Mouse (Mus musculus) heart, embryonic 13.5 days (tissue): ENCODE measurements at regions not wholly inside any gene's neighbourhood (a gene's known extent, or its start where the extent isn't known, plus 50 kb on each side); places are given as distances from the start of the nearest gene placed in this dataset.

Source experiments
- ATAC-seq: fragments of 200-750 bp; cut with Nextera tagmentation; 2 replicates; pipeline ENCODE4 v1.8.0; 2017; ENCODE audit warnings: moderate TSS enrichment; ENCODE audit not compliant: insufficient number of reproducible peaks, low FRiP score, low TSS enrichment; ENCODE audit errors: extremely low read depth
- H3K27ac ChIP-seq: fragments of 300-500 bp; sonication (generic); replicated peaks from 2 replicates; pipeline ENCODE4 v1.5.1; 2015; ENCODE audit warnings: moderate library complexity, mild to moderate bottlenecking, inconsistent platforms
- H3K27me3 ChIP-seq: fragments of 300-500 bp; sonication (generic); replicated peaks from 2 replicates; pipeline ENCODE4 v1.6.1; 2015; ENCODE audit warnings: mild to moderate bottlenecking, inconsistent platforms
- H3K36me3 ChIP-seq: fragments of 300-500 bp; sonication (generic); 2 replicates; pipeline ENCODE4 v1.6.1; 2015; ENCODE audit warnings: mild to moderate bottlenecking, inconsistent platforms
- H3K4me1 ChIP-seq: fragments of 300-500 bp; sonication (generic); 2 replicates; pipeline ENCODE4 v1.6.1; 2015; ENCODE audit warnings: inconsistent platforms
- H3K4me2 ChIP-seq: fragments of 300-500 bp; sonication (generic); 2 replicates; pipeline ENCODE4 v1.6.1; 2015; ENCODE audit warnings: inconsistent platforms, mild to moderate bottlenecking, moderate library complexity
- H3K4me3 ChIP-seq: fragments of 300-500 bp; sonication (generic); 2 replicates; pipeline ENCODE4 v1.5.1; 2015; ENCODE audit warnings: moderate library complexity, mild to moderate bottlenecking, inconsistent platforms
- H3K9ac ChIP-seq: fragments of 300-500 bp; sonication (generic); 2 replicates; pipeline ENCODE4 v1.6.1; 2015; ENCODE audit warnings: inconsistent platforms, mild to moderate bottlenecking, moderate library complexity
- H3K9me3 ChIP-seq: fragments of 300-500 bp; sonication (generic); 2 replicates; pipeline ENCODE4 v1.6.1; 2016; ENCODE audit warnings: inconsistent platforms
- WGBS: fragments of 180-500 bp; shearing (Covaris S2); methylation state at CpG from one replicate; pipeline ENCODE4 v1.1.7; 2015; ENCODE audit warnings: mixed read lengths; 5-methylcytosine and 5-hydroxymethylcytosine counted together

DNA sequence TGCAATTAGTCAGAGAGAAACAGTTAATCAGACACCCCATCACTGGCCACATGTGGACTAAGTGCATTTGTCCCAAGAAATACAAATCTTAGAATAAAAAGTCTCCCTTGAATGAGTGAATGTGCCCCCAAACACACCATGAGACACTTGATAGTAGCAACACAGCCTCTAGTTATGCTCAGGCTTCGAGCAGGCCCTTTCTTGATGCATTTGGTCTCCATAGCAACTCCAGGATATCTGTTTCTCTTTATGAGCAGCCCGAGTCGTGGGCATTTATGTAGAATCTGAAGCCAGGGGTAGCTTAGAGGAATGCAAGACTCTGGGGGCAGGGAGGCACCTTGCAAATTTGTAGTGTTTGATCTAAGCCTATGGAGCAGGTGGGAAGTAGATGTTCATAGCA lies 580.6 kb upstream of the Fam19a5 start:
- Histone ChIP-seq H3K9ac (no peak overlapping the region), H3K4me1 (no peaks in the 10 kb centered on the region), H3K27ac (no peak overlapping the region), H3K27me3 (no peaks in the 10 kb centered on the region), H3K9me3 (0 out of 2 replicates have a peak, but pooled peaks cover 3% of the 10 kb centered on the region), H3K4me2 (no peak overlapping the region), H3K36me3 (no peaks in the 10 kb centered on the region), H3K4me3 (no peak overlapping the region)
- no peak for ATAC-seq
- WGBS: 65% methylated on average over 3 of the region's 3 CpGs

DNA sequence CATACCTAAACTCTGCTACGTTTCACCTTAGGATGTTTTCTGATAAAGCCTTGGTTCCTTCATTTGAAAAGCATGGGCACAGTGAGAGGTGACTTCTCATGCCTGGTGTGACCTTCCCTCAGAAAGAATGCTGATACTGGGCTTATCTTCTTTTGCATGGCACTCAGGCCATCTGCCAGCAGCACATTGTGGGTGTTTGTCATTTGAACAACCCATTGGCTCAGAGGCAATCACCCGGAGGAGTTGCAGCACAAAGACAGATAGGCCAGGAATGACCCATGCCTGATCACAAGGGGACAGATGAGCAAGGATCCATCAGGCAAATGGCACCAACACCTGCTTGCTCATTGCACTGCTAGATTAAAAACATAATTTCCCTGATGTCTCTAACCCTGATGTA lies 572.7 kb upstream of the Fam19a5 start:
- Histone ChIP-seq H3K4me3 (no peak overlapping the region), H3K4me1 (no peaks in the 10 kb centered on the region), H3K9ac (no peak overlapping the region), H3K4me2 (no peak overlapping the region), H3K27me3 (no peaks in the 10 kb centered on the region), H3K9me3 (0 out of 2 replicates have a peak, but pooled peaks cover 6% of the 10 kb centered on the region), H3K27ac (no peak overlapping the region), H3K36me3 (no peaks in the 10 kb centered on the region)
- WGBS: 53% methylated on average over 2 of the region's 2 CpGs
- no peak for ATAC-seq

DNA sequence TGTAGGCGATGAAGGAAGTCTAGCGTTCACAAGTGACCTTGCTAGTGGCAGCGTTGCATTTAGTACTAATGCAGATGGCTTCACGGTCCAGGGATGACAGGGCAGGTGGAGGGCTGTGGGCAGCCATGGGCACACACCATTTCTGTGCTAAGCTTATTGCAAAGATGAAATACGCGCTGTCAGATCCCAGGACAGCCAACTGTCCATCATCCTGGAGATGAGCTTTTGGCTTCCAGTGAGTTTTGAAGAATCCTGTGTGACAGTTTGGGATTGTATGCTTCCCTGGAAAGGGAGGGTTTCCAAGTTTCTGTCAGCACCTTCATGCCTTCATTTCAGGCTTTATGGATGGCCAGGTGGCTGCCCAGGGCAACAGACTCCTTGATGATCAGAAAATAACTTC lies 547.9 kb upstream of the Fam19a5 start:
- Histone ChIP-seq H3K27ac (no peak overlapping the region), H3K4me2 (no peak overlapping the region), H3K36me3 (no peaks in the 10 kb centered on the region), H3K4me1 (no peaks in the 10 kb centered on the region), H3K9ac (no peak overlapping the region), H3K4me3 (no peak overlapping the region), H3K27me3 (no peaks in the 10 kb centered on the region), H3K9me3 (peaks cover 3% of the 10 kb centered on the region; the same call in 1 of the 2 replicates)
- WGBS: 80% methylated on average over 6 of the region's 6 CpGs
- no peak for ATAC-seq

DNA sequence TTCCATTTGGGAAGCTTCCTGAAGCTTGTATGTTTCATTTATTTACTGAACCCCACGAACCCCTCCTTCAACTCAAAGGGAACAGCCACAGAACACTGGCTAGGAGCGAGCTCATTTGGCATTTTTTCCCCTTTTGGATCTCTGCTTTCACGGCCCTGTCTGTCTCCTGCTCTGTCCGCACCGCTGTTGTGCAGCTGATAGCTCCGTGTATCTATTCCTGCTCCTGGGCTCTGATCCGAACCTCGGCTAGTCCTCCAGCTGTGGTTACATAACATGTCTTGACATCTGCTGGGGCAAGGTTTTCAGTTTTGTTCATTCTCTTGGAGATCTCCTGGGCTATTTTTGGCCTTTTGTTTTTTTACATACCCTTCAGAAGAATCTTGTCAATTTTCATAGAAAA lies 525.1 kb upstream of the Fam19a5 start:
- H3K9ac ChIP-seq: no peak overlapping the region
- no peak for ATAC-seq
- H3K27me3 ChIP-seq: no peaks in the 10 kb centered on the region
- no peak overlapping the region for H3K4me2 ChIP-seq
- H3K27ac ChIP-seq: no peak overlapping the region
- no peaks in the 10 kb centered on the region for H3K9me3 ChIP-seq
- H3K4me1 ChIP-seq: no peaks in the 10 kb centered on the region
- H3K36me3 ChIP-seq: no peaks in the 10 kb centered on the region
- no peak overlapping the region for H3K4me3 ChIP-seq
- WGBS: 39% methylated on average over 8 of the region's 8 CpGs

DNA sequence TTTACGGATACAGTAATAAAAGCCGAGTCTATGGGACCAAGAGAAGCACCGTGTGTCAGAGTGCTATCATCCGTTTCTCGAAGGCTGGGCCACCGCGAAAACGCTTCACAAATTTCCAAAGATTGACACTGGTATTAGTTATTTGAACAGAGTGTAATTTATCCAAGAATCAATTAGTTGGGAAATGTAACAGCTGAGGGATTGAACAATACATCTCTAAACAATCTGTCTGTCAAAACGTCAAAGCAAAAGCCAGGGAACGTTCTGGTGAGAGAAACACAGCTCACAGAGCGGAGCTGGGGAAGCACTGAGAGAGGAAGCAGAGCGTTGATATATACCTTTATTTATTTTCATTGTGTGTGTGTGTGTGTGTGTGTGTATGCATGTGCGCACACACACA lies 498.1 kb upstream of the Fam19a5 start:
- Histone ChIP-seq H3K4me1 (no peaks in the 10 kb centered on the region), H3K36me3 (no peaks in the 10 kb centered on the region), H3K27me3 (no peaks in the 10 kb centered on the region), H3K27ac (no peak overlapping the region), H3K4me3 (no peak overlapping the region), H3K4me2 (no peak overlapping the region), H3K9ac (no peak overlapping the region), H3K9me3 (no peaks in the 10 kb centered on the region)
- 81% methylated on average over 13 of the region's 13 CpGs for WGBS
- no peak for ATAC-seq

DNA sequence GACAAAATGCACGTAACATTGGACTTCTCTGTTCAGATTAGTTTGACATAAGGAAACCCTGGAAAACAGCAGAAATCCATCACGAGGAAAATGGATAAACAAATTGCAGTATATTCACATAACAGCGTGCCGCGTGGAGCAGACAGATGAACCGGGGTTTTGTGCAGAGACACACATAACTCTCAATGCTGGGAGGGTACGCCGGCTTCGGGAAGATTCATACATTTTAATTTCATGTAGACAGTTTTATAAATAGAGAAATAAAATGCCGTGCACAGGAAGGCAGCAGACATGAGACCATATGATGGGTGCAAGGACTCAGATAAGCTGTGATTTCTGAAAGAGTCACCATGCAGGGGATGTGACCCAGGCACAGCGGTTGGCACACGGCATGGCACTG lies 489.9 kb upstream of the Fam19a5 start:
- Histone ChIP-seq H3K36me3 (no peaks in the 10 kb centered on the region), H3K9me3 (no peaks in the 10 kb centered on the region), H3K9ac (no peak overlapping the region), H3K27ac (no peak overlapping the region), H3K4me3 (no peak overlapping the region), H3K27me3 (no peaks in the 10 kb centered on the region), H3K4me1 (no peaks in the 10 kb centered on the region), H3K4me2 (no peak overlapping the region)
- WGBS: 86% methylated on average over 12 of the region's 12 CpGs
- ATAC-seq: no peak

DNA sequence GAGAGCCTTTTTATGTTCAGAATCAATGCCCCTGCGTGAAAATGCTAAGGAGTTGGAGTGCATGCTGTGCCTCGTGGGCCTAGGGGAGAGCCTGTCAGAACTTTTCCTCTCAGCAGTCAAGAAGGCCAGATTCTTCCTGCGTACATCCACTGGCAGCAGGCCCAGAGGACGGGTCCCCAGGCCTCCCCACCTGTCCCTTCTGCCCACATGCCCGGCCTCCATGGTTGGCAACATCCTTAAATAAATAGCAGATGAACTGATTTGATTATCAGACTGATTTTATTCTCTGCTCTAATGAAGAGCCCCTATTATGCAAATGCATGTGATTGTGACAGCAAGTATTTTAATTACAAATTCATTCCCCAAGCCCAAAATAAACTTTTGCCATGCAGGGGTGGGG lies 479.2 kb upstream of the Fam19a5 start:
- H3K4me2 ChIP-seq: no peak overlapping the region
- H3K4me1 ChIP-seq: no peaks in the 10 kb centered on the region
- H3K27me3 ChIP-seq: no peaks in the 10 kb centered on the region
- no peak for ATAC-seq
- no peaks in the 10 kb centered on the region for H3K9me3 ChIP-seq
- H3K4me3 ChIP-seq: no peak overlapping the region
- H3K9ac ChIP-seq: no peak overlapping the region
- no peaks in the 10 kb centered on the region for H3K36me3 ChIP-seq
- no peak overlapping the region for H3K27ac ChIP-seq
- 56% methylated on average over 5 of the region's 5 CpGs for WGBS

DNA sequence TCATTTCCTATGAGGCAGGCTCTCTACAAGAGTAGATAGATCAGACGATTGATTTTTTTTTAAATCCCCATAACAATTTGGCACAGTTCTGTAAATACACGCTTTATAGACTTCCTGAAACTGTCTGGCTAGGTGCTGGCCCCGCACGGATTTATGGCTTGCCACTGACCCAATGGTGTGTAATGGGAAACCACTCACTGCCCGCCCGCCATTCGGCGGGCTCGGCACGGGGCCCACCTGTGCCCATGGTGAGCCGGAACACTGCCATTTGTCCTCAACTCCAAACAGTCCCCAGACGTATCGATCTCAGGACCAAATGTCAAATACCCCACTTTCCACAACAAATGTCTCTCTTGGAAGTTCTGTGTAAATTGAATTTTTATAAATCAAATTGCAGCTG lies 475.8 kb upstream of the Fam19a5 start:
- ATAC-seq: no peak
- WGBS: 84% methylated on average over 13 of the region's 13 CpGs
- Histone ChIP-seq H3K4me2 (no peak overlapping the region), H3K36me3 (no peaks in the 10 kb centered on the region), H3K4me1 (no peaks in the 10 kb centered on the region), H3K9me3 (no peaks in the 10 kb centered on the region), H3K27ac (no peak overlapping the region), H3K4me3 (no peak overlapping the region), H3K9ac (no peak overlapping the region), H3K27me3 (no peaks in the 10 kb centered on the region)

DNA sequence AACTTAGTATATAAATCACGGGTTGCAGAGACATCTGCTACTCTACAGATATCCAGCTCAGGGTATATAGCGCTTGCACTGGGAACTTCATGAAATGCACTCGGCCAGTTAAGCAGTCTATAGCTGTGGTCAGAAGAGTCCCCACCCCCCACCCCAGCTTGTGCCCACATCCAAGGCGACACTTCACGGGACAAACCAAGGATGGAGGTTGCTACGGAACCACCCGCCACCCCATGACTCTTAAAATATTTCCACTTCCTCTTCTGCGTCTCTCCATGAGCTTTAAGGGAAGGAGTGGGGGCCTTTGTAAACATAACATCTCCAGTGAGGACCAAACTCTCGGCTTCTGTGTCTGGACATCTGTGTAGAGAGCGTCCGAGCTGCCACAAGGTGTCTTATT lies 469.5 kb upstream of the Fam19a5 start:
- Histone ChIP-seq H3K36me3 (no peaks in the 10 kb centered on the region), H3K4me1 (no peaks in the 10 kb centered on the region), H3K4me3 (no peak overlapping the region), H3K9me3 (no peaks in the 10 kb centered on the region), H3K27me3 (no peaks in the 10 kb centered on the region), H3K4me2 (no peak overlapping the region), H3K27ac (no peak overlapping the region), H3K9ac (no peak overlapping the region)
- no peak for ATAC-seq
- WGBS: 70% methylated on average over 11 of the region's 11 CpGs

DNA sequence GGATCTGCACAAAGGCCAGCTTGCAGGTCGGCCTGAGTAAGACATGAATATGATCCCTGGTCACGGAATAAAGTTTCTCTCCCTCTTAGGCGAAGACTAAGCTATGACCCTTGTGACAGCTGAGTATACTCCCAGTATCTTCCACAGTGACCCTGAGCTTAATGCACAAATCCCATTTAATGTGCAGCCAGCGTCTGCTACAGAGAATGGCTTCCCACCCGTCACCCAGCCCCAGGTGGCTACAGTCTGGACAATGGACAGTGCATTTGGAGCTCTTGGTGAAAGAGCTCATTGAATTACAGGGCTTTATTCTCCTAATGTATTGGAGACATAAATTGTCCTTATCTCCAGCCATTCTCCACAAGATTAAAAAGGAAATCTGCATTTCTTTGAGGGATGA lies 454.3 kb upstream of the Fam19a5 start:
- Histone ChIP-seq H3K4me3 (no peak overlapping the region), H3K27me3 (0 out of 2 replicates have a peak, but pooled peaks cover 4% of the 10 kb centered on the region), H3K36me3 (no peaks in the 10 kb centered on the region), H3K27ac (no peak overlapping the region), H3K9me3 (no peaks in the 10 kb centered on the region), H3K4me1 (no peaks in the 10 kb centered on the region), H3K4me2 (no peak overlapping the region), H3K9ac (no peak overlapping the region)
- ATAC-seq: no peak
- WGBS: 73% methylated on average over 5 of the region's 5 CpGs

DNA sequence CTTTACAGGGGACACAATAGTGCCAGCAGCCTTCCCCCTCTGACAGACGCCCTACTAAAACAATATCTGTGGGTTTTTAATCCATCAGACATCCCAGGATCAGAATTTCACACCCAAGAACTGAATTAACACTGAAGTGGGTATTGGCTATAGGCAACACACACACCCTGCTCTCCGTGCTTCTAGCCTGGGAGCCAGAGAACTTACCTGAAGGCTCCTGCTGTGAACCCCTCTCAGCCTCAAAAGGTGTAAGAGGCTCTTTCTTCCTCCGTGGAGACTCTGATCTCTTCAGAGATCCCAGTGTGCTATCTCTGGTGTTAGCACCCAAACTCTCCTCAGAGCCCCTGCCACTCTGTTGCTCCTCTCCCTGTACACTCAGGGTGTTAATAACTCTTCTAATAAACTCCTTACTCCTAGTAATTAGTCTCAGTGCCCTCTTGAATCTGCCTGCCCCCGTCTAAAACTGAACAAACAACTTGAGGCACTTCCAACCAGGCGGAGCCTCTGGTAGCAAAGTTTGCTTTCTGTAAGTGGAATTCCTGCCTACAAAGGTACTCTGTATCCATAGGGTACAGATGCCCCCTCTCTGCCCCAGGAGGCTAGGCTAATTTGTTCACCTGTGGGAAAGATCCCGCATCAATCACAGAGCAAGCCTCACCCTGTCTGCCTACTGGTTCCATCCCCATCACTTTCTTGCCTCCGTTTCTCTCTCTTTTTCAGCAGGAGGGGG lies 452.9 kb upstream of the Fam19a5 start:
- Histone ChIP-seq H3K4me3 (no peak overlapping the region), H3K9me3 (no peaks in the 10 kb centered on the region), H3K4me2 (no peak overlapping the region), H3K9ac (no peak overlapping the region), H3K36me3 (no peaks in the 10 kb centered on the region), H3K4me1 (no peaks in the 10 kb centered on the region), H3K27ac (no peak overlapping the region), H3K27me3 (0 out of 2 replicates have a peak, but pooled peaks cover 4% of the 10 kb centered on the region)
- no peak for ATAC-seq
- WGBS: 48% methylated on average over 7 of the region's 7 CpGs

DNA sequence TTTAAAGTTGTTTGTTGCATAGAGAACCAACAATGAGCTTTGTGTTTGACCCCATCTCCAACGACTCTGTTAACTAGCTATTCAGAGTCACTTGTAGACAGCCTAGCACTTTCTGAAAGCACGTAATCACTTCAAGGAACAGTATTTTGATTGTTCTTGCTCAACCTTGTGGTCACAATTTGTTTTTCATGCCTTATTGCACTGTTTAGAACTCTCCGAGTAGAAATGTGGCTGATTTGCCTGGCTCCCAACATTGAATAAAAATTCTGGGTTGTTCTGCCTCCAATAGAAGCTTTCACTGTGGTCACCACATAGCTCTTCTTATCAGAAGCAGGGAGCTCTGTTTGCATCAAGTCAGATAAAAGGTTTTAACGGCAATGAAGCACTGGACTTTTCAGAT lies 446.9 kb upstream of the Fam19a5 start:
- Histone ChIP-seq H3K27ac (no peak overlapping the region), H3K9me3 (no peaks in the 10 kb centered on the region), H3K36me3 (no peaks in the 10 kb centered on the region), H3K27me3 (no peaks in the 10 kb centered on the region), H3K4me2 (no peak overlapping the region), H3K4me3 (no peak overlapping the region), H3K9ac (no peak overlapping the region), H3K4me1 (no peaks in the 10 kb centered on the region)
- WGBS: 63% methylated on average over 4 of the region's 4 CpGs
- no peak for ATAC-seq
